Mouse (Mus musculus): ENCODE measurements around the gene Adam21.
"Not testable (repeated sequence)": the region's sequence is repeated elsewhere in the genome, so short reads cannot be mapped to it uniquely, and the experiment has no call there.

Adam21 gene

GRCm38 (mm10) chr12:81568374-81568773, at the start of gene Adam21:
Gene Adam21, minus strand, starts transcription at chr12:81568474.
- no peak for DNase-seq

- DNase-seq: no peak
These were observed 48.7 kb upstream of the Adam21 start for GRCm38 (mm10) chr12:81616980-81617379.

DNA sequence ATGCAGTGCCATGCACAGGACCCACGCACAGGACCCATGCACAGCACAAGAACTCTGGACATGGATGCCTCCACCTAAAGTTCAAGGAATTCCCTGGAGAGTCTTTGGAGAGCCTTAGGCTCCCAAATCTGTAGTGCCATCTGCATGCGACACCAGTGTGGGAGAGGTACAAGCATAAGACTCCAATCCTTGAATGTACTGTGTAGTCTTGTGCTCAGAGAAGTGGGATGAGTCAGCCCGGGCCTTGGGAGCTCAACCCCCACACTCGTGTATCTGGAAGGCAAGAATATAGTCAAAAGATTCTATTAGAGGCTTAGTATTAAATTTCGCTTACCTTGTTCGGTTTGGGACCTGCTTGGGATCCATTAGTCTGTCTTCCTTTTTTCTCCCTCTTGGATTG, 47.5 kb upstream of the Adam21 start:
- no peak for DNase-seq

GRCm38 (mm10) chr12:81609445-81609844, 41.2 kb upstream of the Adam21 start:
- no peak for DNase-seq

- DNase-seq: no peak
These were observed 36.9 kb upstream of the Adam21 start for GRCm38 (mm10) chr12:81604995-81605784.

GRCm38 (mm10) chr12:81596547-81597262, 28.4 kb upstream of the Adam21 start:
- no peak for DNase-seq

DNA sequence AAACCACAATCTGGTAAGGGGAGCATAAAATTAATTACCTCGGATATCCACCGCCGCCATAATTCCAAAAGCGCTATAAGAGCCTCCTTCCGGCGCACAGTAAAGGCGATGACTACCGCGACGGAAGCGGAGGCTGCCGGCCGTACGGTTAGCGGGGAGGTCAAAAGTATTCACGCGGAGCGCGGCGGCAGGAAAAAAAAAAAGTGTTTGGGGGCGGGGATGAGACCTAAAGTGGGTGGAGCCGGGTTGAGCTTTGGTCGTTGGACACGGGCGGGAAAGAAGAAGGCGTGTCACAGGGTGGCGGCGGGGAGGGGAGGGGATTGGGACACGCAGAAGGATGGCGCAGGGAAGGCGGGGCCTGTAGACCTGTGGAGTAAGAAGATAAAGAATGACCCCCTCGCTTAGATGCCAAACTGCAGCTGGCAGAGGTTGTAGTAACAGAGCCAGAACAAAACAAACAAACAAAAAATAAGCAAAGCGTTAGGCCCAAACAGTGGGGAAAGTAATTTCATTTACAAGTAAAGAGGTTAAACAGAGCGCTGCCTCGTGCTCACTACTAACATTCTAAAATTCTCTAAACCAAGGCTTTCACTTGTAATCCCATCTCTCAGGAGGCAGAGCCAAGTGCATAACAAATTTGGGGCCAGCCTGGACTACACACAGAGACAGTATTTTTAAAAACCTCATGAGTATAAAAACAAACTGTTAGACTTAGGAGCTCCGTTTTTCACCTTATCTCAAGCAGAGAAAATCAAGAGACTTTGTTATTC, 26.8 kb upstream of the Adam21 start, which contains the start of gene Med6:
Gene Med6, minus strand, starts transcription at position 107 of the 770 bp plus-strand sequence.
- peak; percentile 91 for DNase-seq

DNA sequence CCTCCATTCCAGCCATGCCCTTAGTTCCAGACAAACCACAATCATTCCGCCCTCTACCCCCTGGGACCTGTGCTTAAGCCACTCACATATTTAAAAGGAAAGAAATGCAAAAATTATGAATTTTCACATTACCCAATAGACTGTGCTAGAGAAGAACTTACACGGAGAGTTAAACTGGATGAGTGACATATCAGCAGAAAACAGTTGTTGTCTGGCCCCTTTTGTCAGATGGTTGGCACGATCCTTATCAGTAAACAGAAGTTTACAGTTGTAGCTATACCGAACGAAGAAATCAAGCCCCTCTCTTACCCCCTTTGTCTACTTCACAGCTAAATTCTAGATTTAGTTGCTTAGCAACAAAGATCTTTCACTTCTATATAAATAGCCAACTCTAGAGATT, 343 bp downstream of the Adam21 start:
- no peak for DNase-seq

DNA sequence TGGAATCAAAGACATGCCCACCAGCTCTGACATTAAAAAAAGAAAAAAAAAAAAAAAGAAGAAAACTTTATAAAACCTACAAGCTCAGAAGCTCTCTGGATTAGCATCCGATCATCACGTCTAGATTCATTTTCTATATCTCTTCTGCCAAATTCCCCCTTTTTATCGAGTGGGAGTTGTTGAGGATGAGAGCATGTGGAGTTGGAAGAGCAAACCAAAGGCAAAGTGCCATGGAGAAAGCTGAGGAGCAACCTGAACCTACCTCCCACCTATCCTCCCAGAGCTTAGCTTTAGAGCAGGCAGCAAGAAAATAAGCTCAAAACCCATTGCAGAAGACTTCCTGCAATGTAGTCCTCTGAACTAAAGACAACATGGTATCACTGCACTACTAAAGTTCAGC, 4.1 kb downstream of the Adam21 start:
- DNase-seq: no peak

DNA sequence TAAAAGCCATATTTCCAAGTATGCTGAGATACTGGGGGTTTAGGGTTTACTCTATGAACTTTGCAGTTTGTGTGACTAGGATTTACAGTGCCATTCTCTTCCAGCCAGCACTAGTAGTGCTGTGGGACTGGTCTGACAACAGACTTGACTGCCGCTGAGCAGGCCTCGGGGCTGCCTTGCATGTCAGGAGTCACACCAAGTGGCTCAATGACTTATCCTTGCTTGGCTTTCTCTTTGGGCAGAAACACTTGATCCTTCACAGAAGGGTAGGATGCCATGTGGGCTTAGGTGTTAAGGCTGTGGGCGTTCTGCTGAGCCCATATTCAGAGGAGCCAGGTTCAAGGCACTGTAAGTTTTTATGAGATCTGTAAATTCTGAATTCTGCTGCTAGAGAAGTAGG, 19.0 kb downstream of the Adam21 start:
- DNase-seq: no peak

- no peak for DNase-seq
These were observed 21.1 kb downstream of the Adam21 start for GRCm38 (mm10) chr12:81547163-81547562.

- no peak for DNase-seq
These were observed 35.2 kb downstream of the Adam21 start for GRCm38 (mm10) chr12:81533029-81533419.

GRCm38 (mm10) chr12:81532316-81533028, 35.8 kb downstream of the Adam21 start, which contains the start of the genes Gm20498 and Synj2bp:
Gene Gm20498, minus strand, starts transcription at chr12:81532905.
Gene Synj2bp, minus strand, starts transcription at chr12:81532911.
- DNase-seq: peak; percentile 84

DNA sequence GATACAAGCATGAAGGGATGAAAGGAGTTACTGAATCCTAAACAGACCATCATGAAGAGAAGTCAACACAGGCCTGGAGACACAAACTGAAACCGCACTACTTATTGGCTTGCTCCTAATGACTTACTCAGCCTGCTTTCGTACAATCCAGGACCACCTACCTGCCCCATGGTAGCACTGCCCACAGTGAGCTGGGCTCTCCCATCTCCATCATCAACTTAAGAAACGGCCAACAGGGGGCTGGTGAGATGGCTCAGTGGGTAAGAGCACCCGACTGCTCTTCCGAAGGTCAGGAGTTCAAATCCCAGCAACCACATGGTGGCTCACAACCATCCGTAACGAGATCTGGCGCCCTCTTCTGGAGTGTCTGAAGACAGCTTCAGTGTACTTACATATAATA, 37.7 kb downstream of the Adam21 start:
- not testable (repeated sequence) for DNase-seq

Measured in cerebellum, adult 8-10 months (tissue).